Mouse (Mus musculus): ENCODE results near the gene Arid3a.

DNA sequence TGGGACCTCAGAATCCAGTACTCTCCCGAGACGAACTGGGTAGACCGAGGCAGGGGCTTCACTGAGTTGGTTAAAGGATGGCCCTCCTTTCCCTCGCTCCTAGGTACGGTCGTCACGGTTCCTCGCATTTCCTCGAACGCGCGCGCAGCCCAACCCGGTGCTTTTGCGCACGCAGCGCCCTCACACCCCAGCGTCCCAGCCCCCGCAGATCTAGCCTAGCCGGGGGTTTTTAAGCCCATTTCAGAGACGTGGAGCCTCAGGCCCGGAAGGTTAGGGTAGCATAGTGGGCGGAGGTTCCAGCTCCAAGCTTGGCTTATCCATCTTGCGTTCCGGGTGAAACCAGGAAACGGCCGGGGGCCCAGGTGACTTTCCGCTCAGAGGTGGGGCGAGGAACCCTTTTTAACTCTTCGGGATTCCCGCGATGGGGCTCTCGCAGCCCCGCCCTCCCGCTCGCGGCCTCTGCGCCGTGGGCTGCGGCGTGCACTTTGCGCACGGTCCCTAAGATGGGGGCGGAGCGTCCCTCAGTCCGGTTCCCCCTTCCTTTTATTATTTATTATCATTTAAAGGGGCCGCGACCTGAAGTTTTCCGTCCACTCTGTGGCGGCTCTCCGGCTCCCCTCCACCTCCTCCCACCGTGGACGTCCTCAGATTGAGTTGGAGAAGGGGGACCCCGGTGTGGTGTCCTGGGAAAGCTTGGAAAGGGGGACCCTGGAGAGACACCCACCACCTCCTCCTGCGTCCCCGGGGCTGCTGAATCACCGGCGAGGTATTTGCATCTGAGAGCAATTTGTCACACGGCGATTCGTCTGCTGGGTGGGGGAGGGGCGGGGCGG lies at the start of gene Arid3a:
- TF ChIP-seq MAX (IDR thresholded peaks at IDR 0.05; ENCODE audit: low read length) (peak; percentile 66), PAX5 (IDR thresholded peaks at IDR 0.05; ENCODE audit: low read length) (0 out of 2 replicates have a peak, but pooled peaks have one; percentile 38), ZKSCAN1 (IDR thresholded peaks at IDR 0.05; ENCODE audit: borderline replicate concordance, low read depth, low read length) (no peak), ZMIZ1 (IDR thresholded peaks at IDR 0.05; ENCODE audit: low read depth, low read length) (peak; percentile 46; the same call in 1 of the 2 replicates), POLR2A (IDR thresholded peaks at IDR 0.05; ENCODE audit: low read depth, low read length) (peak; percentile 69), NRF1 (IDR thresholded peaks at IDR 0.05; ENCODE audit: low read depth, low read length) (peak; percentile 81), CTCF (conservative IDR thresholded peaks at IDR 0.05 in 1 of 2, IDR thresholded peaks at IDR 0.05 in 1 of 2; ENCODE audit: low read depth in 2 of 2, low read length in 2 of 2) (no peak), ZNF384 (IDR thresholded peaks at IDR 0.05; ENCODE audit: low read depth, low read length) (no peak)
